Mouse (Mus musculus) gastrocnemius, adult 8-10 months (tissue): ENCODE measurements at regions not wholly inside any gene's neighbourhood (a gene's known extent, or its start where the extent isn't known, plus 50 kb on each side); places are given as distances from the start of the nearest gene placed in this dataset.

Experiments used
- DNase-seq, 2 experiments: peaks; one replicate each; pipeline ENCODE4 v3.0.0; 2022; ENCODE audit warnings: low spot score in 2 of 2

DNA sequence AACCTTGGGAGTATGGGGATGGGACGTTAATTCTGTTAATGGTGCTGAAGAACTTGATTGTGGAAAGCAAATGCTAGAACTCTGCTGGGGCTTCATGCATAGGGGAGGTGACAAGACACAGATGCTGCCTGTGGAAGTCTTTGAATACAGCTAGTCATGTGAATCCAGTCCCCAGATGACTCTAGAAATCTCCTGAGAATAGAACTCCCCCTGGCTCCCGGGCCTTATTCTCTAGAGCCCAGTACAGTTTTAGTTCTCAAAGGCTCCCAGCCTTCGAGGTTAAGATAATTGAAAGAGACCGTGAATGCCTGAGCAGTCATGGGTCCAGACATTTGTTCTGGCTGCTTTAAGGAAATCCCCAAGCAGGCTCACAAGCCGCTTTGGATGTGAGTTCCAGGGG, 499.9 kb upstream of the Vstm2b start:
- no peak for DNase-seq

DNA sequence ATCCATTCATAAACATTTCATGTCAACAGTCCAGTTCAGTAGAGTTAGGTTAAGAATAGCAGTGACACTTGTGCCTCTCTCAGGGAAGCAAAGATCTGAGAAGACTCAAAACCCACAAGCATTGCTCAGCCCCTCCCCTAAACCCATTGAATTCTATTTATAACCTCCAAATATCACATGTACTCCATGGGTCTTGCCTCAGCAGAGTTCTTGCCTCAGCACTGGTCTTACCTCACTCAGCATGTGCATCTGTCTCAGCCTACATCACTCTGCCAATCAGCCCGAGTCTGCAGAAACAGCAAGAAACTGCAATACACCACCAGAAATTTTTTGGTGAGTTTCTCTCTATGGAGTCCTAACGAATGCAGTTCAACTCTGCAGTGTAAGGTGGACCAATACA, 478.8 kb upstream of the Vstm2b start:
- no peak for DNase-seq

DNA sequence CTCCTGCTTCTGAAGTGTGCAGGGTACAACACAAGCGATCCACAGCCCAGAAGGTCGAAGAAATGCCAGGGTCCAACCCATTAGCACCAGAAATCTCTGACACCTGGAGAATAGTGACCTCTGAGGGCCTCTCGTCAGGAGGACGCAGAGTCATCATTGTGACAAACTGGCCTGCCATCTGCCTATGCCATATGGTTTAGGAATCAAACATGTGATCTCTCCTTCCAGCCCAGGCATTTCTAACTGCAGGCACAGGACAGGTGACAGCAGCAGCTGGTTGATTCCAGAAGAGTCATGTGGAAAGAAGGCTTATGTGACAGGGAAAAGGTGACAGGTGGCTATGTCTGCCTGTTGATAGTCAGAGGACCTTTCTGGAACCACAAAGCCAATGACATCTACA, 476.0 kb upstream of the Vstm2b start:
- DNase-seq: no peak

DNA sequence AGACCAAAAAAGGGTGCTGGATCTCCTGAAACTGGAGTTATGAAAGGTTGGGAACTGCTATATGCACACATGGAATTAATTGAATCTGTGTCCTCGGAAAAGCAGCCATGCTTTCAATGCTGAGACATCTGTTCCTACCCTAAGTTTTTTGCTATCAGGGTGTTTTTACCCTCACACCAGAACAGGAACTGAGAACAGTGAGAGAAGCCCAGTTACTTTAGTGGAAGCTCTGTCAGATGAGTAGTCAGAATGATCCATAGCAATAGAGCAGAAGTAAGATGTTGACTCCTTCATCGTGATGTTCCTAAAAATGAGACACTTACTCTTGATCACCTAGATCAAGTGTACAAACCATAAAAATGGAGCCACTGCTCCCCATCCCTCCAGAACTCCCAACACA, 468.7 kb upstream of the Vstm2b start:
- DNase-seq: no peak

DNA sequence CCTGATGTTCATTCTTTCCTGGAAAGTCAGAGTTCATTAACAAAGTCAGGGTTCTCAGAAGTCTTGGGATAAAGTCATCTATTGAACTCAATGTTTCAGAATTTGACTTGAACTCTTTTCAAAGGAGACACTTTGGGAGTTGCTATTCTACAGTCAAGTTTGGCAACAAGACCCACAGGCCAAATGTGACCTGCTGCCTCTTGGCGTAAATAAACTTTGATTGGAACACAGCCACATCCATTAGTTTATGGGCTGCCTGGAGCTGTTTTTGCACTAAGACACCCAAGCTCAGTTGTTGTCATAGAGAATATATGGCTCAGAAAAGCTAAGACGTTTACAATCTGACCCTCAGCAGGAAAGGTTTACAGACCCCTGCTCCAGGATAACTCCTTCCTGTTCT, 464.2 kb upstream of the Vstm2b start:
- DNase-seq: peak in 1 of 2 experiments; percentile 11

DNA sequence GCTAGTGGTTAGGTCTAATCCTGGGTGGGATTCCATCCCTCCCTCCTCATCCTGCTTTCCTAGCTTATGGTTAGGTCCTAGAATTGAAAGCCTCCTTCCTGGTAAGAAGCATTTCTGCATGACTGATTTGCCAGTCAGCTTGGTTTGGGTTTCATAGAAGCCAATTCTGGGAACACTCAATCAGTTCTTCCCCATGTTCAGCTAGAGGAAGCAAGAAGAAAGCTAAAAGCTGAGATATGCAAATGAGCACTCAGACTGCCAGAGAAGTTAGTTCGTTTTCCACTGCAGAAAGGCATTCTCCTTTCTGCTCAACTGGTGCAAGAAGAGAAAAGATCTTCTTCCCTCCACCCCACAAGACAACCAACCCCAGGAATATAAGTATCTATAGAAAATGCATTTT, 457.0 kb upstream of the Vstm2b start:
- no peak for DNase-seq

DNA sequence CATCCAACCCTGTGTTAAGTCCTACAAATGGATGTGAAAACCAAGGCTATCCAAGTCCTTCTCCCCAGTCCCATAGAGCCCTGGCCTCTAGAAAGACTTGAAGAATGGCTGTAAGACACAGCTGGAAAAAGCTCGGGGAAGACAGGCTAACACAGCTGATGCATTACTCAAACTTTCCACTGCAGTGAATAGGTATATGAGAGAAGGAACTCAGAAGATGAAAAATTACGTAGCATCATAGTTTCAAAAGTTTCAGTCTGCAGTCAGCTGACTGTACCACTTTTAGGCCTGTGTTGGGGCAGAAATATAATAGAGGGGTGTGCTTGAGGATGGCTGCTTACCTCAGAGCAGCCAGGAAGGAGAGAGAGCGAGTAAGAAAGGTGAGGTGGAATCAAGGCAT, 456.3 kb upstream of the Vstm2b start:
- no peak for DNase-seq

DNA sequence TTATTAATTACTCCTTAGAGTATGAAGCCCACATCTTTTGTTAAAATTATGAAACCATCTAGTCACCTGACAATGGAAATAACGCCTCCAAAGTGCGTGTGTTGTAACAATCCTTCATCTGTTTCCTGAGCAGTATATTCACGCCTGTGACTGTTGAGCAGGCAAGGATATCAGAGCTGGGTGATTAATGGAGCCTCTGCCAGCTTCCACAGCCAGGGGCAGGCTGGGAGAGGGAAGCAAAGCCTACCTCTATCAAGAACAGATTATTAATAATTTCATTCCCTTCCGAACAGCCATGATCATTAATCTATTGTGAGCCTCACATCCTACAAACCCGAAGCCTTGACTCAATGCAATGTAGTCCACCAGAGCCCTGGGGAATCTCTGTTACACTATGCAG, 431.7 kb upstream of the Vstm2b start:
- no peak for DNase-seq

DNA sequence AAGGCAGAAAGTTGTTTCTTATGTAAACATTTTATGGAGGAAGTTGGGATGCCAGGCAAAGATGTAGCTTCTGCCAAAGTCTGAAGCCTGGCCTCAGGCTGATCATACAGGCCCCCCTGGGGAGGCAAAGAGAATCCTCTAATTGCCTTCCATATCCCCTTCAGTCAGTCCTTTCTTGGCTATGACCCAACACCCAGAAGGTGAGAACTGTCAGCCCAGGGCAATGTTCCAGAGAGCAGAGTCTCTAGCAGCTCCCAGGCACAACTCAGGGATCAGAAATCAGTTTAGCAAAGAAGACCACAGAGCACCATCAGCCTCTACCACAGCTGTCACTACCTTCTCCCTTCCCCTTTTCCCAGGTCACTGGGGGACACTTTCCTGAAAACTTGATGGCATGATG, 410.9 kb upstream of the Vstm2b start:
- no peak for DNase-seq

DNA sequence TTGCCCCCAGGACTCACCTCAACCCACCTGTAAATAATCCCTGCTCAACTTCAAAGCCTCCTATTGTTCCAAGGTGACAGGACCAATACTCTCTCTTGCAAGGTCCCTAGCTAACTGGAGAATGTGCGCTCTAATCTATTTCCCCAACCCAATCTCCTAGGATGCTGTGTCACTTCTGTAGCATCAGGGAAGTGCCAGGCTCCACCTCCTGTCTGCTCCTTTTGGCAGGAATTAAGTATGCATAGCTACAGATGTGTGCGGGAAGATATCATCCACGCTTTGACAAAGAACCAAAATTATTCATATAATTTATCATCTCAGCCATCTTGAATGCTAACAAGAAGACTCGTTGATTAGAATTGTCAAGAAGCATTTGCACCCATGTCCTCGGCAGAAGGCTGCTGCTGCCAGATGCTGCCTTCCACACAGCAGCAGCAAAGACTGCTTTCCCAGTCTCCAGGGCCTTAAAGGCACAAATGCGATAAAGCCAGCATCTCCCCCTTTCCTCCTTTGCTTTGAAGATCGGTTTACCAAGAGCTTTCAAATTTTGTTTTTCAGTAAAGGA, 375.3 kb upstream of the Vstm2b start:
- DNase-seq: no peak

DNA sequence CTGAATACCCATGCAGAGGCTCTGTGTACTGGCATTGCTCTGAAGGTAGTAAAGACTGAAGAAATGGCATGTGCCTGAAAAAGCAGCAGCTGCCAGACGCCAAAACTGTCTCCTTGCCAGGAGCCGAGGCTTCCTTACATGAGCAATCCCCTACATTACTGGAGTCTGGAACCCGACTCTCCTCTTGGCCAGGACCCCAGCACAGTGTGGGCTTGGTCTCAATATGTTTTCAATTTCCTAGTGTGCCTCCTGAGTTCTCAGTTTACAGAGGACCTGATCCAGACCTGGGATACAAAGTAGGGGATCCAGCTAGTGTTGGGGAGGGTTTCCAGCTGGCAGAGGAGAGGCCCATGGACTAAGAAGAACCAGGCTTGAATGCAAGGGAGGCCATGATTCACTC, 361.5 kb upstream of the Vstm2b start:
- peak; percentile 11 to 45 for DNase-seq

DNA sequence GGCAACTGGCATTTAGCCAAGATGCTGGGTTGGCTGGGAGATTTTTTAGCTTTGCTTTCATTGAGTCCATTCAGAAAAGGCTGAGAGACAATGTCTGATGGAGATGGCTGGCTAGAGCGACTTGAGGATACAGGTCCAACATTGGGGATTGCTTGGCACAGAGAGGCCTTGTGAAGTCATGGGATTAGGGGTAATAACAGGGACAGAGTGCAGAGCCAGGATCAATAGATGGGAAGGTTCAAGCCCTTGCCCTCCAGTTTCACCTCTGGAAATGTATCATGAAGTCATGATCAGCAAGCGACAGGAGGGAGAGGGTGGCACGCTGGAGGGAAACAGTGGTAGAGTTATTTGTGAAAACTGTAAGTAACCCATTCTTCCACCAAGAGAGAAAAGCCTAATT, 360.5 kb upstream of the Vstm2b start:
- no peak for DNase-seq

DNA sequence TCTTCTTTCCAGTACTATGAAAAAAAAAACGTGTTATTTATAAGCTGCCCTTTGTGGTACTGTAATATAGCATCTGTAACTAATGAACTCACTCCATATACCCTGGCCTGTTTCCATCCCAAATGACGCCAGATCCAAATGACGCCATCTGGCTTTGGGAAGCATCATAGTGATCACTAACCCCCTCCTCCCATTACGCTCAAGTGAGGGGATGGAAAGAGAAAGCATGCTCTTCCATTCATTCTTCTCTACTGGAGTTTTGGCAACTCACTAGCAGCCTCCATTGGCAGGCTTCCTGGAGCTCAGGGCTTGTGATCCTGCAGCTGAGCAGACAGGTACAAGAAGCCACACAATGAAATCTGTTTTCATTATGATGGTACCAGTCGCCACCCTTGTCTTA, 358.3 kb upstream of the Vstm2b start:
- no peak for DNase-seq

DNA sequence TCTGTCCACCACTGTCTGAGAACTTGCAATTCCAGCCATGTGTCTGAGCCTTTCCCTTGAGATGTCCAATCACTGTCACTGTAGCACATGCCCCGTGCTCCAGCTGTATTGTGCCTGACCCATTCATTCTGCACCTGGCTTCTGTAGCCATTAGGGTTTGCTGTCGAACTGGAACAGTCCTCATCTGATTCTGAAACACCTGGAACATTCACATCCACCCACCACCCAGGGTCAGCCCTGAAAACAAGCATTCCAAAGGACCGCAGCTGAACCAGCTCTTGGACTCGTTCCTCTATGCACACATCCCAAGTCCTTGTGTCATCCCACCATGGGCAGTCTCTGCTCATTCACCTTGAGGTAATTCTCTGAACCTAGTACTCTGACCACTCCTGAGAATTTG, 356.8 kb upstream of the Vstm2b start:
- DNase-seq: no peak

DNA sequence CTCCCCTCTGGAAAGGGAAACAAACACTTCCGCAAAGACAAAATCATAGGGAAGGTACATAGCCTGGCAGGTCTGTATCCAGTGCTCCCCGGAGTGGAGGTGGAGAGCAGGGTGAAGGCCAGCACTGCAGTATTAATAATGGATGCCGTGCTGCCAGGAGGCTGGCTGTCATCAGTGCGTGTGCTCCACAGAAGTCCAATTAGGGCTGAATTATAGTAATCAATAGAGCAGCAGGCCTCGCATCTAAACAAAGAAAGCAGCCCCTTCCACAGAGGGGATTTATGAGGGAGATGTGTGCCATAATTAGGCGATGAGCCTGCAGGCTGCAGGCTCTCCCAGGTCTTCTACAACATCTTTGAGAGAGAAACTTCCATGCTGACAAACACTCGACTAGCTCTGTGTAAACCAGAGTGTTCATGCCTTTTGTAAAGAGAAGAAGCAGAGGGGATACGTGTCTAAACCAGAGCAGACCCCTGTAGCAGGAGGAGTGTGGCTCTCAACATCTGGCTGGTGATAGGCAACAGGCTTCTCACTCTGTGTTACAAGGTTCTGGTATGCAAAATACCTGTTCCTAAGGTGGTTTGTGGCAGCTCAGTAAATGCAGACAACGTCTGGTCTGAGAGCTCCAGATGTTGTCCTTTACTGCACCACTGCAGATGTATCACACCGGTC, 334.5 kb upstream of the Vstm2b start:
- no peak for DNase-seq

DNA sequence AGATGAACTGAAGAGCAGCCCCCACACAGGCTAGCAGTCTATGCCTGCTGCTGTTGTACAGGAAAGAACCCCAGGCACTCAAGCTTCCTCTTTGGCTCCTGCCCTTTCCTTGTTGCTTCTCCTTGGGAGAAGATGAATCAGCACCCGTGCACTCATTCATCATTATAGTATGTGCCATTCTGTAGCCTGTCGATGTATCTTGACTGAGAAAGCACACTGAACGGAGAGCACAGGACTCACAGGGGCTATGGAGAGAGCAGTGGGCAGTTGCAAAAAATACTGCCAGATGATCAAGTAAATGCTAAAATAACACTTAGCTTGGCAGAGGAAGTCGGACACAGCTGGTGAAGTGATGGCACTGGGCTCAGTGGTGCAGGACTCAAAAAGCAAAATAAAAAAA, 322.2 kb upstream of the Vstm2b start:
- DNase-seq: no peak

DNA sequence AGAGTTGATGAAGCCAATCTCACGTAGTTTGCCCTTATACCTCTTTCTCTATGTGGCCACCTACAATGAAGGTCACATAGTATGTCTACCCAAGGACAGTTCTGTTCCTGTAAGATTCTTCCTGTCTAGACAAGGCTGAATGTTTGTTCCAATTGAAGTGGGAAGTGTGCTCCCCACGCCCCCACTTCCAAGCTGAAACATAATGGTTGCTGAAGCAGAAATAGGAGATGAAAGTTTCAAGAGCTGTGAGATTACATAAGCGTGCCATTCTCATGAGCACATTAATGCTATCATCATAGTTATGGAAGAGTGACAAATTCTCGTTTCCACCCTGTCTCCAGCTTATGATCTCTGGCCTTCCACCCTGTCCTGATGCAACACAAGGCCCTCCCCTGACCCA, 320.8 kb upstream of the Vstm2b start:
- DNase-seq: no peak

DNA sequence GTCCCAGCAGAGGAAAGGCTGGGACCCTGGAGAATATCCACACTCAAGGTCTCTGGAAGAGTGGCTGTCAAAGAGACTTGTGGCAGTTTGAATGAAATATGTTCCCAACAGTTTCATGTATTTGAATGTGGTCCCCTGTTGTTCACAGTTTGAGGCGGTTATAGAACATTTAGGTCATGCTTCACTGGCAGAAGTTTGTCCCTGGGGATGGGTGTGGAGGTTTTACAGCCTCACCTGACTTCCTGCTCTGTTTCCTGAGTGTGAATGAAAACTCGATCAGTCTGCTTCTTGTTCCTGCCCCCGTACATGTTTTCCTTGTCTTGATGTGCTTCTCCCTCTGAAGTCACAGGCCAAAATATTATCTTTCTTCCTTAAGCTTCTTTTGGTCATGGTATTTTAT, 277.4 kb upstream of the Vstm2b start:
- DNase-seq: no peak

DNA sequence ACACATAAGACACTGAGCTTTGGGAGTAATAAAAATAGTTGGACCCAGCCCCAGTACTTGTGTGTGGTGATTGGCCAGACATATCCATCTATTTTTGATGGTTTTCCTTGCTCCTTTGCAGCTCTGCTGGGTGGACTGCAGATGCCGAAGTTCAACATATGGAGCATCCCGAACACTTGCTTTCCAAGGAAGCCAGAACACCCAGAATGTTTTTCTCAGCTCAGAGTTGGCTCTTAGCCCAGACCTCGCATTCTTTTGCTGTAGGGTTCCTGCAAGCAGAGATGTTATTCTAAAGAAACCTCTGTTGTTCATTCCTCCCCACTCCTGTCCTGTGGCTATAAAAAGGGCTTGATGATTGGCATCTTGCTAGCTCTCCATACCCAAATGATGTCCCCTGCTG, 275.3 kb upstream of the Vstm2b start:
- no peak for DNase-seq

DNA sequence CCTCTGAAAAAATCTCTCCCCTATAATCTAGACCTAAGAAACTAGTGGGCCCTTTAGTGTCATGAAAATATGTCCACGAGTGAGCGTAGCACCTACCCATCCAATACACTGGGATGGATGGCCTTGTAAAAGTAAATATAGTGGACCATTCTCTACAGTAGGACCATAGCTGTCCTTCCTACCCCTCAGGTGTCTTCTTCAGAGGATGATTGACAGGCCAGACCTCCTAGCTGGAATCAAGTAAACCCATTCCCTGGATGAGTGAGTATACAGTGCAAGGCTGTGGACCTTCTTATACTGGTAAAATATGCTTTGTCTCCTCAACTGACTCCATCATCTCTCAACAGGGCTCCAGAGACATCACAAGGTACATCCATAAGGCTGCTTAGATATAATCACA, 274.8 kb upstream of the Vstm2b start:
- no peak for DNase-seq

DNA sequence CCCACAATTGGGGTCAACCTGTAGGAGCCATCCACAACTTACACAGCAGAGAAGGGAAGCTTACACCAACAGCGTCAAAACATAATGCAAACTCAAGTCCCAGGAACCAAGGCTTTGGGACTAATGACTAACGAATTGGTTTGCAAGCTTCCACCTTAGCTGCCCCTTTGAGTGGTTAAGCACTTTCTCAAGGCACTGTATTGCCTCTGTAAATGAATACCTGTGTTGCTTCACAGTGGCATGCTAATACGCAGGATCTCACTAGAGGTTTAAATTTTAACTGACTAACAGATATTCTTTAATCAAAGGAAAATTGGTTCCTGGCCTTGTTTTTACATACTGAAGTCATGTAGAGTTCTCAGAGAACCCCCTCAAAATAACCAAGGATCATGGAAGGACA, 261.8 kb upstream of the Vstm2b start:
- no peak for DNase-seq

DNA sequence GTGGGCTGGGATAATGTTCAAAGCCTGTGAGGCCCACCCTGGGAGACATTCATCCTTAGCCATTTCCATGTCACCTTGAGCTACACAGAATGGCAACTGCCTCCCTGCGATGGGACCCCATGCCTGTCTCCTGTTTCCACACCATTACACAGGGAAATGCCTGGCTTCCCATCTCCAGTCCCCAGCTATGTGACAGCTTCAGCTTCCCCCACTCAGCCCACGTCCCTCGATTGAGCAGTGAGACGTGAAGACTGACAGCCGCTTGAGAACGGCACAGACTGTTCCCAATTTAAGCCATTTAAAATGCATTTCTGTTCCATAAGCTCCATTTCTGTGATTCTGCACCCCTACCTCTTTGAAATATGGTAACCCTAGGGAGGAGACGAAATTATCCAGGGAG, 243.1 kb upstream of the Vstm2b start:
- DNase-seq: no peak

DNA sequence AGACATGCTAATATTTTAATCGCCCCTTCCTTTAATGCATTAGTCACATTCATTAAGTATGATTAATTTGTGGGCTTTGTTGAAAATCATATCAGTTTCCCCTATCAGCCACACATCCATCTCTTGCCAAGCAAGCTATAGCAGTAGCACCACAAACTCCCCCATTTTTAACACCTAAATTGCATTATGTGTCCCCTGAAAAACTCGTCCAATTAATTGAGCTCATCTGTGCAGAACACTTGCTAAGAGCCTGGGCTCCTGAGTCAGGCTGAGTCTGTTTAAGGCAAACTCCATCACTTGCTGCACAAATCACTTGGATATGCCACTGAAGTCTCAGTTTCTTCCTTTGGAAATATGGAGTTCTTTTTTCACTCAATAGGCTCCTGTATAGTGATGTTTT, 242.7 kb upstream of the Vstm2b start:
- DNase-seq: no peak

DNA sequence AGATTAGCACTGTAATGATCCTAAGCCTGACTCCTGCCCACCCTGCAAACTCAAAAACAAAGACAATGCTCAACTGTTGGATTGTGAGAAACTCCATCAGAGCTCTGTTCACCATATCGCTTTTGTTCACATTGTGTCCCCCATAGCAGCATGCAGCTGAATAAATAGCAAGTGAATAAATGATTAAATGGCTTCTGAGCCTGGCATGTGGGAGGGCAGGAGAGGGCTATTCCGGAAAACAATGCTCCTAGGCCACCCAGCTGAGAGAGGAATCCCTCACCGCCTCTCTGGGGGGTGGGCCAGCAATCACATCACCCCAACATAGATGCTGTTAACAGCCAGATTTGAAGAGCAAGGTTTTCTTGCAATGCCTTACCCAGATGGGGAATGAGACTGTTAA, 238.5 kb upstream of the Vstm2b start:
- no peak for DNase-seq
